Mouse (Mus musculus) lung, embryonic 16.5 days (tissue): ENCODE results near the gene Olfr533. TPM values are rescaled to one million over a fixed set of nuclear protein-coding genes. Genes with fewer than 3 reads are reported as not detected.
"Not testable (repeated sequence)": the region's sequence is repeated elsewhere in the genome, so short reads cannot be mapped to it uniquely, and the experiment has no call there.

Source experiments
- ATAC-seq: fragments of 200-750 bp; cut with Nextera tagmentation; 2 replicates; pipeline ENCODE4 v1.8.0; 2017; ENCODE audit warnings: low read depth, mild to moderate bottlenecking, moderate library complexity
- H3K27ac ChIP-seq: fragments of 300-500 bp; sonication (generic); 2 replicates; pipeline ENCODE4 v1.5.1; 2014; ENCODE audit warnings: mild to moderate bottlenecking, control low read depth, low read length
- H3K27me3 ChIP-seq: fragments of 300-500 bp; sonication (generic); 2 replicates; pipeline ENCODE4 v1.6.1; 2014; ENCODE audit warnings: low read depth, low read length, mixed read lengths; ENCODE audit not compliant: control insufficient read depth, insufficient read depth
- H3K36me3 ChIP-seq: fragments of 300-500 bp; sonication (generic); 2 replicates; pipeline ENCODE4 v1.6.1; 2014; ENCODE audit warnings: low read length; ENCODE audit not compliant: control insufficient read depth, insufficient read depth
- H3K4me1 ChIP-seq: fragments of 300-500 bp; sonication (generic); replicated peaks from 2 replicates; pipeline ENCODE4 v1.6.1; 2014; ENCODE audit warnings: low read length, mixed read lengths; ENCODE audit not compliant: control insufficient read depth, insufficient read depth
- H3K4me2 ChIP-seq: fragments of 300-500 bp; sonication (generic); 2 replicates; pipeline ENCODE4 v1.6.1; 2014; ENCODE audit warnings: low read depth, low read length, control low read depth
- H3K4me3 ChIP-seq: fragments of 300-500 bp; sonication (generic); 2 replicates; pipeline ENCODE4 v1.5.1; 2014; ENCODE audit warnings: mild to moderate bottlenecking, low read length, control low read depth
- H3K9ac ChIP-seq: fragments of 300-500 bp; sonication (generic); 2 replicates; pipeline ENCODE4 v1.6.1; 2014; ENCODE audit warnings: low read length, control low read depth
- H3K9me3 ChIP-seq: fragments of 300-500 bp; sonication (generic); 2 replicates; pipeline ENCODE4 v1.6.1; 2016; ENCODE audit warnings: low read length; ENCODE audit not compliant: control insufficient read depth
- WGBS: fragments of 180-500 bp; shearing (Covaris S2); extraction: QIAGEN DNeasy Blood & Tissue Kit; methylation state at CpG from one replicate; pipeline ENCODE4 v1.1.7; 2014; 5-methylcytosine and 5-hydroxymethylcytosine counted together
- polyA plus RNA-seq: library from polyadenylated mRNA; unstranded; fragments of >200 nt; fragmentation: Nextera tagmentation; extraction: Ambion mirVana; gene quantifications from 2 replicates; pipeline ENCODE4 v1.2.1, GENCODE M21; 2015

Gene Olfr533
- polyA plus RNA-seq, 1 experiment from 2014 or later = not detected

- WGBS = 74% methylated on average over 1 of the region's 2 CpGs
Observed at GRCm38 (mm10) chr7:140507346-140508021, 44.3 kb downstream of the Olfr533 start, which contains the start of gene Olfr536. TSS of gene Olfr536 (minus strand) at chr7:140507396.

More at GRCm38 (mm10) chr7:140507346-140508021, 44.3 kb downstream of the Olfr533 start, which contains the start of gene Olfr536:
- not testable (repeated sequence) for H3K4me3 ChIP-seq, H3K4me1 ChIP-seq, H3K36me3 ChIP-seq, H3K9ac ChIP-seq, H3K27me3 ChIP-seq, H3K9me3 ChIP-seq, H3K4me2 ChIP-seq, H3K27ac ChIP-seq, ATAC-seq

Other genes starting within 250 kb of the Olfr533 start
- 0.59 and 2.3 TPM in 2 replicates for gene Cd163l1, start 245.1 kb upstream of the Olfr533 start, polyA plus RNA-seq
- gene 5830411N06Rik, start 216.1 kb upstream of the Olfr533 start, polyA plus RNA-seq = 0.06 TPM in 1 of 2 replicates, not detected in the other
- gene Olfr525, start 142.5 kb upstream of the Olfr533 start, polyA plus RNA-seq = not detected in 2 replicates
- not detected in 2 replicates for gene Olfr527, start 129.4 kb upstream of the Olfr533 start, polyA plus RNA-seq
- gene Olfr60, start 101.7 kb upstream of the Olfr533 start, polyA plus RNA-seq = not detected in 2 replicates
- not detected in 2 replicates for gene Olfr530, start 87.0 kb upstream of the Olfr533 start, polyA plus RNA-seq
- gene Olfr531, start 60.5 kb upstream of the Olfr533 start, polyA plus RNA-seq = not detected in 2 replicates
- not detected in 2 replicates for gene Olfr532, start 41.7 kb upstream of the Olfr533 start, polyA plus RNA-seq
- gene Olfr535, start 20.8 kb downstream of the Olfr533 start, polyA plus RNA-seq = not detected in 2 replicates
- gene Olfr536, start 44.0 kb downstream of the Olfr533 start, polyA plus RNA-seq = not detected in 2 replicates
- not detected in 2 replicates for gene Olfr538, start 104.5 kb downstream of the Olfr533 start, polyA plus RNA-seq
- gene Olfr46, start 137.9 kb downstream of the Olfr533 start, polyA plus RNA-seq = not detected in 2 replicates
- gene Olfr61, start 165.6 kb downstream of the Olfr533 start, polyA plus RNA-seq = not detected in 2 replicates
- not detected in 2 replicates for gene Olfr53, start 183.1 kb downstream of the Olfr533 start, polyA plus RNA-seq
- gene Olfr539, start 196.6 kb downstream of the Olfr533 start, polyA plus RNA-seq = not detected in 2 replicates
- not detected in 2 replicates for gene Olfr45, start 218.6 kb downstream of the Olfr533 start, polyA plus RNA-seq
- not detected in 2 replicates for gene Olfr541, start 233.9 kb downstream of the Olfr533 start, polyA plus RNA-seq